Mouse (Mus musculus) C2C12 (cell line): Measurements from ENCODE around the gene Abi3. TPM values are rescaled to one million over a fixed set of nuclear protein-coding genes. Genes with fewer than 3 reads are reported as not detected.

Experiments
- H3K27me3 ChIP-seq: one replicate; pipeline ENCODE4 v1.6.1; 2011; ENCODE audit not compliant: control insufficient read depth, insufficient read depth, insufficient read length
- H3K36me3 ChIP-seq: one replicate; pipeline ENCODE4 v1.6.1; 2011; ENCODE audit not compliant: control insufficient read depth, insufficient read depth
- H3K4me3 ChIP-seq: one replicate; pipeline ENCODE4 v1.5.1; 2011; ENCODE audit warnings: mild to moderate bottlenecking, control low read depth; ENCODE audit not compliant: poor library complexity, insufficient read depth, severe bottlenecking
- H3K79me2 ChIP-seq: one replicate; pipeline ENCODE4 v1.6.1; 2011; ENCODE audit not compliant: control insufficient read depth, insufficient read depth
- H3K79me3 ChIP-seq: one replicate; pipeline ENCODE4 v1.6.1; 2011; ENCODE audit warnings: low read depth, control low read depth
- H3ac ChIP-seq: one replicate; pipeline ENCODE3; 2011; ENCODE audit warnings: low read depth; ENCODE audit not compliant: control insufficient read depth, insufficient read length
- CEBPB ChIP-seq: IDR thresholded peaks from one replicate; pipeline ENCODE4 v1.6.1; 2011; ENCODE audit warnings: low read depth, mild to moderate bottlenecking, control low read depth, moderate library complexity
- CTCF ChIP-seq: IDR thresholded peaks from one replicate; pipeline ENCODE4 v1.5.1; 2011; ENCODE audit not compliant: control insufficient read depth, insufficient read depth, insufficient read length
- FOSL1 ChIP-seq: IDR thresholded peaks from one replicate; pipeline ENCODE4 v1.8.0; 2011; ENCODE audit warnings: mild to moderate bottlenecking, low read length; ENCODE audit not compliant: poor library complexity, insufficient read depth, severe bottlenecking
- MAX ChIP-seq: IDR thresholded peaks from one replicate; pipeline ENCODE4 v1.6.1; 2011; ENCODE audit warnings: mild to moderate bottlenecking, control low read depth
- MYOD1 ChIP-seq: IDR thresholded peaks from one replicate; pipeline ENCODE4 v1.6.1; 2011; ENCODE audit warnings: low read depth; ENCODE audit not compliant: control insufficient read depth, insufficient read length
- MYOG ChIP-seq: IDR thresholded peaks from one replicate; pipeline ENCODE4 v1.6.1; 2011; ENCODE audit not compliant: control insufficient read depth, insufficient read length; ENCODE audit errors: extremely low read depth
- USF1 ChIP-seq: IDR thresholded peaks from one replicate; pipeline ENCODE4 v1.6.1; 2011; ENCODE audit warnings: low read depth, mild to moderate bottlenecking, control low read depth, moderate library complexity
- polyA plus RNA-seq: library from polyadenylated mRNA; unstranded; fragments of >200 nt; fragmentation: generic; extraction: Trizol; gene quantifications from one replicate; pipeline ENCODE4 v1.2.1, GENCODE M21; 2012; ENCODE audit warnings: missing spikeins

The Abi3 gene
- polyA plus RNA-seq, 1 experiment: 0.33 TPM

GRCm38 (mm10) chr11:95857306-95857705 lies 15.0 kb upstream of the Abi3 start:
- no peak overlapping the region for H3ac ChIP-seq
- no peak overlapping the region for H3K4me3 ChIP-seq
- no peaks in the 10 kb centered on the region for H3K79me3 ChIP-seq
- no peaks in the 10 kb centered on the region for H3K27me3 ChIP-seq
- H3K36me3 ChIP-seq: no peaks in the 10 kb centered on the region
- no peaks in the 10 kb centered on the region for H3K79me2 ChIP-seq
- no peak for TF ChIP-seq USF1
- no peak for TF ChIP-seq MAX
- TF ChIP-seq MYOG: no peak
- no peak for TF ChIP-seq CEBPB
- TF ChIP-seq FOSL1: no peak
- no peak for TF ChIP-seq MYOD1
- no peak for TF ChIP-seq CTCF

- no peak for TF ChIP-seq CEBPB
- TF ChIP-seq MAX: no peak
- no peak for TF ChIP-seq USF1
- TF ChIP-seq MYOG: no peak
- no peak for TF ChIP-seq CTCF
- TF ChIP-seq FOSL1: no peak
- no peak for TF ChIP-seq MYOD1
- peaks cover 7% of the 10 kb centered on the region for H3K27me3 ChIP-seq
- no peaks in the 10 kb centered on the region for H3K79me3 ChIP-seq
- H3K4me3 ChIP-seq: no peak overlapping the region
- no peaks in the 10 kb centered on the region for H3K36me3 ChIP-seq
- H3ac ChIP-seq: no peak overlapping the region
- H3K79me2 ChIP-seq: no peaks in the 10 kb centered on the region
Observed at GRCm38 (mm10) chr11:95853684-95854083, 11.4 kb upstream of the Abi3 start.

GRCm38 (mm10) chr11:95850898-95851297 lies 8.6 kb upstream of the Abi3 start:
- no peak for TF ChIP-seq MYOG
- TF ChIP-seq USF1: no peak
- no peak for TF ChIP-seq MYOD1
- no peak for TF ChIP-seq FOSL1
- TF ChIP-seq MAX: no peak
- TF ChIP-seq CEBPB: no peak
- no peak for TF ChIP-seq CTCF
- Histone ChIP-seq H3ac (no peak overlapping the region), H3K27me3 (peaks cover 7% of the 10 kb centered on the region), H3K79me3 (no peaks in the 10 kb centered on the region), H3K79me2 (no peaks in the 10 kb centered on the region), H3K36me3 (no peaks in the 10 kb centered on the region), H3K4me3 (no peak overlapping the region)

GRCm38 (mm10) chr11:95844935-95845334 lies 2.7 kb upstream of the Abi3 start:
- Histone ChIP-seq H3K79me2 (no peaks in the 10 kb centered on the region), H3K36me3 (no peaks in the 10 kb centered on the region), H3ac (no peak overlapping the region), H3K79me3 (no peaks in the 10 kb centered on the region), H3K27me3 (peaks cover 3% of the 10 kb centered on the region), H3K4me3 (no peak overlapping the region)
- TF ChIP-seq FOSL1 (no peak), USF1 (no peak), CEBPB (no peak), MYOD1 (no peak), CTCF (no peak), MYOG (no peak), MAX (no peak)

GRCm38 (mm10) chr11:95843421-95843950 lies 1.2 kb upstream of the Abi3 start:
- Histone ChIP-seq H3K79me3 (no peaks in the 10 kb centered on the region), H3K27me3 (no peaks in the 10 kb centered on the region), H3K79me2 (no peaks in the 10 kb centered on the region), H3ac (no peak overlapping the region), H3K4me3 (no peak overlapping the region), H3K36me3 (no peaks in the 10 kb centered on the region)
- no peak for TF ChIP-seq USF1
- no peak for TF ChIP-seq MAX
- TF ChIP-seq MYOD1: no peak
- no peak for TF ChIP-seq CEBPB
- no peak for TF ChIP-seq FOSL1
- no peak for TF ChIP-seq CTCF
- TF ChIP-seq MYOG: no peak
